Comparison of ENCODE assay signal across 25 mouse cellular contexts in the genomic region with DNA sequence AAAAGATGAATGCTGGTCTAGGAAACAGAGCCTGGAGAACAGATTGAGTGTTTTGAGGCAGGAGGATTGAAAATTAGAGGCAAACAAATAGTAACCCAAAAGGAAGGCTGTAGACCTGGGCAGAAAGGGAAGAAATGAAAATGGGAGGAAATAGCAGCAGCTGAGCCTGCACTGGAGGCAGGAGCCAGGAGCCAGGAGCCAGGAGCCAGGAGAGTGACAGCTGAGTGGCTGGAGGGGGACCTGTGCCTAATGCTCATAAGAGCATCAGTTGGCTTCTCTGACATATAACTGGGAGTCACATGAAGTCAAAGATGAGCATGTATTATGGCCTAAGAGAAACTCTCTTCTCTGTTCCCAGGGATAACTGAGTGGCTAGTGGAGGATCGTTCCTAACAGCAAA.
DNase-seq lines count a peak whose midpoint lies in the region; ATAC-seq and TF ChIP-seq lines count a peak whose summit lies in the region.
"Had no signal": no experiment of that assay in that cellular context is flagged by ENCODE, and none has a peak within 500 bp of the region (broad histone marks: within the 10 kb centered on the region; RNA-seq: fewer than 3 reads in every experiment).

No protein-coding gene starts in this region.

- no peaks in the 10 kb centered on the region for H3K27me3 ChIP-seq in midbrain, embryonic 12.5 days
- no peaks in the 10 kb centered on the region for H3K27me3 ChIP-seq in midbrain, embryonic 10.5 days (ENCODE audit: low read depth, poor library complexity, severe bottlenecking)
- no peaks in the 10 kb centered on the region for H3K27me3 ChIP-seq in cerebellum, adult 2 months (ENCODE audit: control insufficient read depth, insufficient read depth, low read length)
- H3K27me3 ChIP-seq: embryonic facial prominence, embryonic 15.5 days; forebrain, embryonic 12.5 days; limb, embryonic 13.5 days; lung, embryonic 15.5 days; midbrain, embryonic 13.5 days had no signal

- peaks cover 24% of the 10 kb centered on the region for H3K4me1 ChIP-seq in midbrain, embryonic 12.5 days
- peaks cover 29% of the 10 kb centered on the region for H3K4me1 ChIP-seq in midbrain, embryonic 10.5 days
- peaks cover 51% of the 10 kb centered on the region for H3K4me1 ChIP-seq in cerebellum, adult 2 months (ENCODE audit: control insufficient read depth, insufficient read depth, low read length)

- no peaks in the 10 kb centered on the region for H3K9me3 ChIP-seq in midbrain, embryonic 12.5 days
- H3K9me3 ChIP-seq in midbrain, embryonic 10.5 days (replicated peaks) = no peaks in the 10 kb centered on the region
- H3K9me3 ChIP-seq: embryonic facial prominence, embryonic 10.5 days; embryonic facial prominence, embryonic 15.5 days; forebrain, embryonic 12.5 days; heart, embryonic 10.5 days; hindbrain, embryonic 12.5 days; limb, embryonic 13.5 days; lung, embryonic 15.5 days; midbrain, embryonic 13.5 days had no signal

- no peak for TF ChIP-seq CTCF in cerebellum, adult 2 months (IDR thresholded peaks at IDR 0.05; ENCODE audit: borderline replicate concordance, insufficient read depth, low read depth, low read length)

- no peak for ATAC-seq in midbrain, embryonic 12.5 days (ENCODE audit: low FRiP score, low read depth)
- ATAC-seq: activated CD4-positive, CD25-positive, alpha-beta regulatory T cell, adult 4 months; intestine, embryonic 16.5 days; midbrain, embryonic 13.5 days had no signal

- DNase-seq in midbrain, embryonic 10.5 days (ENCODE audit: low spot score) = no peak
- DNase-seq in cerebellum, adult 2 months = peak; percentile 55 to 73
- DNase-seq in cerebellum, postnatal 14 days = peak; percentile 57 to 70
- no peak for DNase-seq in spleen, postnatal 4 days (ENCODE audit: low spot score in 2 of 2)
- no peak for DNase-seq in frontal cortex, postnatal 25 days (ENCODE audit: low spot score in 2 of 2)
- DNase-seq: adrenal gland, adult 2 months; B cell, adult 2 months; gastrocnemius, postnatal 25 days; heart, adult 11 months; heart, postnatal 36 days; kidney, adult 8-10 months; kidney, postnatal 10 days had no signal

- H3K36me3 ChIP-seq in midbrain, embryonic 12.5 days = no peaks in the 10 kb centered on the region
- no peaks in the 10 kb centered on the region for H3K36me3 ChIP-seq in midbrain, embryonic 10.5 days
- H3K36me3 ChIP-seq: embryonic facial prominence, embryonic 10.5 days; embryonic facial prominence, embryonic 15.5 days; forebrain, embryonic 12.5 days; heart, embryonic 10.5 days; hindbrain, embryonic 12.5 days; limb, embryonic 13.5 days; lung, embryonic 15.5 days; midbrain, embryonic 13.5 days had no signal

- H3K9ac ChIP-seq in midbrain, embryonic 12.5 days (replicated peaks) = no peak overlapping the region
- H3K9ac ChIP-seq: embryonic facial prominence, embryonic 15.5 days; forebrain, embryonic 12.5 days; hindbrain, embryonic 12.5 days; limb, embryonic 13.5 days; lung, embryonic 15.5 days; midbrain, embryonic 13.5 days had no signal

- no peak for TF ChIP-seq POLR2A in cerebellum, adult 2 months (IDR thresholded peaks at IDR 0.05; ENCODE audit: borderline replicate concordance, insufficient read depth, low read length)

- H3K4me2 ChIP-seq in midbrain, embryonic 12.5 days (replicated peaks) = no peak overlapping the region
- H3K4me2 ChIP-seq: embryonic facial prominence, embryonic 15.5 days; forebrain, embryonic 12.5 days; hindbrain, embryonic 12.5 days; limb, embryonic 13.5 days; liver, embryonic 11.5 days; lung, embryonic 15.5 days; midbrain, embryonic 13.5 days had no signal

- no peak overlapping the region for H3K4me3 ChIP-seq in midbrain, embryonic 12.5 days
- H3K4me3 ChIP-seq in midbrain, embryonic 10.5 days = no peak overlapping the region
- H3K4me3 ChIP-seq in cerebellum, adult 2 months (replicated peaks; ENCODE audit: insufficient read depth, low read depth, low read length) = no peak overlapping the region
- H3K4me3 ChIP-seq: embryonic facial prominence, embryonic 10.5 days; embryonic facial prominence, embryonic 15.5 days; forebrain, embryonic 12.5 days; heart, embryonic 10.5 days; hindbrain, embryonic 12.5 days; left cerebral cortex, adult 2 months; limb, embryonic 13.5 days; lung, embryonic 15.5 days; midbrain, embryonic 13.5 days had no signal

- 88% methylated on average over 1 of the region's 1 CpGs for WGBS in midbrain, embryonic 12.5 days
- 95% methylated on average over 1 of the region's 1 CpGs for WGBS in midbrain, embryonic 10.5 days
- WGBS in cerebellum, adult 2 months = 61% methylated on average over 1 of the region's 1 CpGs

- 0 out of 2 replicates have a peak overlapping the region, but pooled peaks have one; percentile 52 for H3K27ac ChIP-seq in midbrain, embryonic 12.5 days (replicated peaks)
- no peak overlapping the region for H3K27ac ChIP-seq in midbrain, embryonic 10.5 days (replicated peaks)
- H3K27ac ChIP-seq in cerebellum, adult 2 months (ENCODE audit: insufficient read depth, low read length) = peak overlapping the region; percentile 92
- H3K27ac ChIP-seq: embryonic facial prominence, embryonic 15.5 days; heart, embryonic 10.5 days; hindbrain, embryonic 12.5 days; left cerebral cortex, adult 2 months; limb, embryonic 13.5 days; lung, embryonic 15.5 days had no signal

Comparison
In these comparisons a context has a peak if more than half of its experiments do, and no peak if none do; other contexts are left out.
1. DNase-seq: peak in cerebellum, adult 2 months (2 of 2) and cerebellum, postnatal 14 days (2 of 2); none in midbrain, embryonic 10.5 days (single experiment), spleen, postnatal 4 days (0 of 2) and frontal cortex, postnatal 25 days (0 of 2).